Mouse (Mus musculus) MN1 (cell line): ENCODE data around the gene Ptpru.

Source experiments
- DNase-seq: peaks from one replicate; pipeline ENCODE4 v3.0.0-alpha.2; 2016; ENCODE audit warnings: low spot score

Ptpru gene

GRCm38 (mm10) chr4:131837872-131838524, at the start of gene Ptpru:
Ptpru (minus strand) TSS chr4:131838288.
- peak; percentile 74 for DNase-seq

GRCm38 (mm10) chr4:131885376-131885775, 47.3 kb upstream of the Ptpru start:
- DNase-seq, result no peak

GRCm38 (mm10) chr4:131883571-131883970, 45.5 kb upstream of the Ptpru start:
- no peak for DNase-seq

DNA sequence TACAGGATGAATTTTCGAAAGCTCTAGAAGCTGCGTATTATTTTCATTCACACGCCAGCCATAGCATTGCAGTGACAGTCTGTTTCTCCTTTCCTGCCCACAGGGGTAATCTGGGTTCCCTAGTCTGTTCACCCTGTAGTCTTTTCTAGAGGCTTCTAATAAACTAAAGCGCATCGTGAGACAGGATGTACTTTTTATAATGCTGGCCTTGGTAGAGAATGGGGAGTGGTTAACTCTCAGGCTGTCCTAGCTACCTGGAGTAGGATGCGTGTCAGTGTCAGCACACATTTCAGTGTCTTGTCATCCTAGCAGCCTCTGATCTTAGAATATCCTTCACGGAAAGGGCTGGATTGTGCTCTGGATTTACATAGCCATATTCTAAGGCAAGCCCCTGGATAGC, 43.2 kb upstream of the Ptpru start:
- no peak for DNase-seq

DNA sequence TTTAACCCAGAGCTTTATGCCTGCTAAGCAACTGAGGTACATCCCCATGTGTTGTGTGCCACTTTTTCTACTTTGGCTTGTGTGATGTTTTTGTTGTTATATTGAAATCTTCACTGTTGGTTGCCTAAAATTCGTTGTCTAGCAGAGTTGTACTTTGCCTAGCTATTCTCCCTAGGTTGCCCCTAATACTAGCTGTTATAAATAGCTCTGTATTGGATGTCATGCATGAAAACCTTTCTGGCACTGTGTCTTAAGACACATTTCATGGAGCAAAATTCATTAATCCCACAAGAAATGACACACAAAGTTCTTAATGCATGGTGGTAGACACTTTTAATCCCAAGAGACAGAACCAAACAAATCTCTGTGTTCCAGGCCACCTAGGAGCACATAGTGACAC, 41.6 kb upstream of the Ptpru start:
- no peak for DNase-seq

DNA sequence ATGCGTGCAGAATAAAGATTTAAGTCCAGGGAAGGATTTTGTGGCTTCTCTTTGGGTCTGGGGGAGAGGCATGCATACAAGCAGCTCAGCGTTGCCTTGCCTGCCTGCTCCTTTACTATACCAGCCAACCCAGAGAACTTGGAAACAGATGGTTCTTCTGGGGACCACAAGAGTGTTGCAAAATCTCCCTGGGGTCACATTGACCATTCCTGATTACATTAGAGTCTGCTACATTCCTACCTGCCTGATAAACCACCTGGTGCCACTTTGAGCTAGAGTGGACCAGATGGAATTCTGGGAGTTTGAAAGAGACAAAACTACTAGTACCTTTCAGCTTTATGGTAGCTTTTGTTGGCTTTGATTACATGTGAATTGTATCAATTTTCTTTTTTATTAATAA, 38.7 kb upstream of the Ptpru start:
- DNase-seq, result no peak

GRCm38 (mm10) chr4:131875242-131875641, 37.2 kb upstream of the Ptpru start:
- no peak for DNase-seq

- DNase-seq, result no peak
Observed at GRCm38 (mm10) chr4:131874567-131874966, 36.5 kb upstream of the Ptpru start.

- DNase-seq, result no peak
Observed at GRCm38 (mm10) chr4:131874169-131874536, 36.1 kb upstream of the Ptpru start.

- DNase-seq, result peak; percentile 90
Observed at GRCm38 (mm10) chr4:131873293-131874168, 35.4 kb upstream of the Ptpru start, which contains the start of gene Srsf4. Srsf4 (plus strand) TSS chr4:131873617.

GRCm38 (mm10) chr4:131872672-131873292, 34.7 kb upstream of the Ptpru start:
- DNase-seq, result peak; percentile 17

DNA sequence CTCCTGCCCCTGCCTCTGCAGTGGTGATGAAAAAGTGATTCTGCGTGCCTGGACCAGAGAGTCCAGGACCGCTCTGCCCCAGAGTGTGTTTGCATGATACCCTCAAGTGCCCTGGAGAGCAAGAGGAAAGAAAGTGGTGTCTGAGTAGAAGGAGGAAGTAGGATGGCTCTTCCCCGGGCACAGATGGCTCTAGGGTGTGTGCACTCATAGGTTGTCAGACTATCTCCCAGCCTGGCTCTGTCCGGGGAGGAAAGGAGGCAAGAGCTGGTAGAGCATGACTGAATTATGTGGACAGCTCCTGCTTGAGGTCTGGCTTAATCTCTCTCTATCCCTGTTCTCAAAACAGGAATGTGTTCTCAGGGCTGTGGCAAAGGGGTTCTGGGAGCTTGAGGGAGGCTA, 23.3 kb upstream of the Ptpru start:
- no peak for DNase-seq

GRCm38 (mm10) chr4:131860492-131861340, 22.6 kb upstream of the Ptpru start:
- DNase-seq, result peak; percentile 65

DNA sequence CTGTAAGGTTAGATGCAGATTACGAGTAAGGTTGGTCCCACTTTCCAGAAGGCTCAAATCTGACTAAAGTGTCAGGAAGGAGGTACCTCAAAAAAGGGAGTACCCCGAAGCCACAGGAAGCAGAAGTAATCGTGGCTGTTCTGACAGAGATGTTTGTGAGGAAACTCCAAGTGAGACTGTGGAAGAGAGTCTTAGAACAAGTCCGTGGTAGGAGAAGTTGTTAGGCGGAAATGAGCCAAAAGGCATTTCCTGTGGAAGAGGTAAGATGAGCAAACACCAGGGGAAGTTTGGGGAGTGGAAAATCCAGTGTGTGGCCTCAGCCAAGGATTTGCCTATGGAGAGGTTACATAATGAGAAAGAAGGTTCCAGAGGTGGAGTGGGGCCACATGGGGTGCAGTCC, 16.9 kb upstream of the Ptpru start:
- no peak for DNase-seq

GRCm38 (mm10) chr4:131849986-131850638, 12.0 kb upstream of the Ptpru start:
- peak; percentile 43 for DNase-seq

DNA sequence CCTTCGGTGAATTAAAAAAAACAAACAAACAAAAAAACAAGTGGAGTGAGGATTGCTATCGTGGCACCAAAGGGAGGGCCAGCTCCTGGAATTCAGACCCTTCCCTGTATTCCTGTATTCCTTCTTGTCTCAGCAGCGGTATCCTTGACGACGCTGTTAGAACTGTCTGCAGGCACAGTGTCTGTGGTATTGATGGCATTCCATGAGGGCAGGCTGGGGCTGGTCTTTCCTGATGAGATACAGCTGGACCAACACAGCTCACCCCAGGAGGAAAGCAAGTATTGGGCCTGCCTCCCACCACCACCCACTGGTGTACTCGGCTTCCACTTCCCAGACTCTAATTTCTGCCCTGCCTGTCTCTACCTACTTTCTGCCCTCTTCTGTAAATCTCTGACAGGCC, 10.0 kb upstream of the Ptpru start:
- DNase-seq, result no peak

- DNase-seq, result no peak
Observed at GRCm38 (mm10) chr4:131845991-131846778, 8.1 kb upstream of the Ptpru start.

DNA sequence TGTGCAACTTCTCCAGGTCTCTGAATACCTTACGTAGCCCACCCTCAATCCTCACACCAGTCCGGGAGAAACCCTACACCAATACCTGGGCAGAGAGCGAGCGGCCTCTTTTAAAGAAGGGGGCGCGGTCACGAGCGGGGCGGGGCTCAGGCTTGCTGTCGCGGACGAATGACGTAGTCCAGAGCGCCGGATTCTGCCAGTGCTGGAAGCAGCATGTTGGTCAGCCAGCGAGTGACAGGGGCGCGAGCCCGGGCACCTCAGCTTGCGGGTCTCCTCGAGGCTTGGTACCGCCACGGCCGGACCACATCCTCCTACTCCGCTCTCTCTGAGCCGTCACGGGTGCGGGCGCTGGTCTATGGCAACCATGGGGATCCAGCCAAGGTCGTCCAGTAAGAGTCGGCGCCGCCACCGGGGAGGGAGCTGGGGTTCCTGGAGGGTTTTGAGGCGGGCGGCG, 5.2 kb upstream of the Ptpru start, which contains the start of gene Mecr:
Gene Mecr, plus strand, starts transcription at position 181 of the 454 bp plus-strand sequence.
- DNase-seq, result peak; percentile 85

GRCm38 (mm10) chr4:131836891-131837491, 1.1 kb downstream of the Ptpru start:
- no peak for DNase-seq

- no peak for DNase-seq
Observed at GRCm38 (mm10) chr4:131836351-131836881, 1.7 kb downstream of the Ptpru start.
